Mouse (Mus musculus) frontal cortex, postnatal 36 days (tissue): ENCODE results near the gene Tjp1.

Experiments
- DNase-seq, 2 experiments: peaks; one replicate each; pipeline ENCODE4 v3.0.0; 2022; ENCODE audit warnings: low spot score in 2 of 2

The Tjp1 gene

GRCm38 (mm10) chr7:65389539-65389938 lies 138.0 kb downstream of the Tjp1 start:
- DNase-seq = peak in 1 of 2 experiments; percentile 40

- DNase-seq = peak; percentile 41 to 59
Observed at GRCm38 (mm10) chr7:65388243-65389013, 139.2 kb downstream of the Tjp1 start.

DNA sequence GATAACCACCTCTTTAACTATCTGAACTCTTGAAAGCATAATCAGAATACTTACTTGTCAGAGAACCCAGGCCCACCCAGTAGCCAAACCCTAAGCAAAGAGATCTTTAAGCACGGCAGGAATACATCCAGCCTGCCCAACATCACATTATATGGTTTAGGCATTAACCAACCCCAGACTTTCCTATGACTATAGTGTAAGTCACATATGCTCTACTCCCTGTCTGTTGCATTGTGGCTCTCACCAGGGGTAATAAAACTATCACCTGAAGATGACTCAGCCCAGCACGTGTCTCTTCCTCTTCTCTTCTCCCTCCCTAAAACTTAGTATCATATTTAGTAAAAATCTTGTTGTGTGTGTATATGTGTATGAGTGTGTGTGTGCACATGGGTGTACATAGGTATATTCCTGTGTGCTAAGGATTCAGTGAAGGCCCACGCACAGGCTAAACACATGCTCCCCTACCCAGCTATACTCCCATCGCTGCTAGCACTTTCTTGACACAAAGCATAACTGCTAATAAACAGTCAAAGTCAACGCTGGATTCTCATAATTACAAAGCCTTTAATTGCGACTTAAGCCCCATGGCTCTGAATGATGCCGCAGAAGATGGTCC lies 139.9 kb downstream of the Tjp1 start:
- no peak for DNase-seq

- DNase-seq = no peak
Observed at GRCm38 (mm10) chr7:65384775-65385174, 142.8 kb downstream of the Tjp1 start.

DNA sequence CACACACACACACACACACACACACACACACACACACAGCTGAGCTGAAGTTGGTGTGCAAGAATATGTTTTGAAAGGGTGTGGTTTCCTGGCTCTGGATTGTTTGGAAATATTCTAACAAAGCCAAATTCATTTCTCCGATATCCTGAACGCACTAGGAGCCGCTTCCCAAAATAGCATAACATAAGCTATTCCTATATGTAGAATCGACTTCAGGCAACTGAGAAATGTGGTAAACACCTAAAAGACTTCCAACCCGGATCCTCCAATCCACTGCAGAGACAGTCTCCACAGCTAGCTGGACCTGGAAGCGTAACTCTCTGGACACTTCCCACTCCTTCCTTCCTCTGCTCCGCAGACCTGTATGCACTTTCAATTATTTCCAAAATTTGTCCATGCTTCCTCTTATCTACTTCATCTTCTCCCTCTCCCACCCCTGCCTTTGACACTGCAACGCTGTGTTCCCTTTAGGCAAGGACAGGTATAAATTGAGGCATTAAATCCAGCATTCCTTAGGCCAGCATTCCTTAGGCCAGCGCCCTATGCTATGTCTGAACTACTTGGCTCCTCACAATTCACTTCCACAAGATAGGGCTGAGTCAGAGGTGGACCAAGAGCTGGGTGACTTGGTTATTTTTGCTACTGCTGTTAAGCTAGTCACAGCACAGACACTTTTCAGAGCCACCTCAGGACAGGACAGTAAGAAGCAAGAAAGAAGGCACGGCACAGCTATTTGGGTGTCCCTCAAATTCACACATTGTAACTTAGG lies 144.9 kb downstream of the Tjp1 start:
- no peak for DNase-seq

DNA sequence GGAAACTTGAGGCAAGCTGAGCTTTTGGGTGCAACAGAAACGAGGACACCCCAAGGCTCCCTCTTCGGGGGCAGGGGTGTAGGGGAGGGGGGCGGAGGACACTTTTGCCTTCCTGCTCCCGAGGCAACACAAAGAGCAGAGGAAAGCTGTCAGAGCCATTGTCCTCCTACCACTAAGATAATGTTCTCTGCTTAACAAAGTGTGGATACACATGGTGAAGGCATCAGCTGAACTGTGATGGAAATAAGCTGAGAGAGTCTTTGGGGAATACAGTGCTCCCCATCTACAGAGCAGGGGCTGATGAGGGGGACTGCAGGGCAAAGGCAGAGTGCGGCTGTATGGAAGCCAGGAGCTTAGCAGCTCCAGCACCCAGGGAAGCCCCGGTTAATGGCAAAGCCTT lies 145.7 kb downstream of the Tjp1 start:
- no peak for DNase-seq

GRCm38 (mm10) chr7:65380716-65381115 lies 146.9 kb downstream of the Tjp1 start:
- DNase-seq = no peak

DNA sequence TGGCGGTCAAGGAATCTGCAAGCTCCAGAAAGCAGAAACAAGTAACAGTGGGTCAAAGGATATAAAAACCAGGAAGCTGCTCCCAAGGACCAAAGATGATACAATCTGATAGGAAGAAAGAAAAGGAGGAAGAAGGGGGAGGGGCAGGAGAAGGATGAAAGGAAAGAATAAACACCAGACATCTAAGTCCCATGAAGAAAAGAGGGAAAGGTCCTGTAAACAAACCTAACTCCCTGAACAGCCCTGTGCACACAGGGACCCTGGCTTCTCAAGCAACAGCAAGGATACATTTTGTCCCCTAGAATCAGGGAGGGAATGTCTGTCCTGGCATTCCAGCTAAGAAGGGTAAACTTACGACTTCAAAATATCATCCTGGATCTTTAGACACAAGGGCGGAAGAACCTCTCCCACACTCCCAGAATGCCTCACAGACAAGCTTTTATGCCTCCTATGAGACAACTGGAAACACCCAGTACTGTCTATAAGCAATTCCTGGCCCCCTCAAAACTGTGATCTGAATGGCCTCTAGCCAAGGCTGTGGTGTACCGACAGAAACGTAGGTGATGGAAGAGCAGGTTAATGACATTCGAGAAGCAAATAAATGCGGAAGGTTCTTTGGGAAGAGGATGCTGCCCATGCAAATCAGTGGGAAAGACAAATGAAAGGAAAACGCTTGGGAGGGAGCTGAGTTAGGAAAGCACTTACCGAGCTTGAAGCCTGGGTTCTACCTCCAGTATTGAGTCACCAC lies 148.6 kb downstream of the Tjp1 start:
- DNase-seq = no peak

GRCm38 (mm10) chr7:65377521-65377920 lies 150.1 kb downstream of the Tjp1 start:
- no peak for DNase-seq

DNA sequence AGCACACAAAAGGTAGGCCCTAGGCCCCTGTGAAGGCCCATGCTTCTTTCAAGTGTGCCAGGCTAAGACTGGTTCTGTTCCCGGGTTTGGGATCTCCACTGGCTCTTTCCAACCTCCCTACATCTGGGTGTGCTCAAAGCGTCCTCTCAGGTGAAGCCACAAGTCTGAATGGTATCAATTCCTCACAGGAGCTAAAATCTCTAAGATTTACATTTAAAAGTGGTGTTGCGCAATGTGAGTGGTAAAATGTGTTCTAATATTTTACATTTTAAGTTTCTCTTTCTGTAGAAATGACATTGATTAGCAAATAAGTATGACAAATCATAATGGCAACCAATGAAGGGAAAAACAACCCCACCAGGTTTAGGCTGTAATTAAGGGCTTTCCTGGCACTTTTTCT lies 152.0 kb downstream of the Tjp1 start:
- DNase-seq = no peak

GRCm38 (mm10) chr7:65375176-65375575 lies 152.4 kb downstream of the Tjp1 start:
- no peak for DNase-seq

DNA sequence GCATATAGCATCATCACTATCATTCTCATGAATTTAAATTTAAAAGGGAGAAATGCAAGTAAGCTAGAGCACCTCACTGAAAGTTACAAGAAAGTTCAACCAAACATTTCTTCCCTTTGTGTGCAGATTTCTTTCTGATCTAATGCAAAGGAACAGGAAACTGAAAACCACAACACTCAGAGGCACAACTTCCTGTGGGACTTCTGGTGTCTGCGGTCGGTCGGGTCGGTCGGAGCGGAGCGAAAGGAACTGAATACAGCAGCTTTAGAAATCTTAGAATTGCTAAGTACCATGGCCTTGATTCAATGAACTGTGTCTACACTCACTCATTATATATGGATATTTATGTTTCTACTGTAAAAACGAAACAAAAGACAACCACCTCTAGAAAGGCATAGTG lies 154.2 kb downstream of the Tjp1 start:
- DNase-seq = no peak

- DNase-seq = no peak
Observed at GRCm38 (mm10) chr7:65371765-65372164, 155.8 kb downstream of the Tjp1 start.

DNA sequence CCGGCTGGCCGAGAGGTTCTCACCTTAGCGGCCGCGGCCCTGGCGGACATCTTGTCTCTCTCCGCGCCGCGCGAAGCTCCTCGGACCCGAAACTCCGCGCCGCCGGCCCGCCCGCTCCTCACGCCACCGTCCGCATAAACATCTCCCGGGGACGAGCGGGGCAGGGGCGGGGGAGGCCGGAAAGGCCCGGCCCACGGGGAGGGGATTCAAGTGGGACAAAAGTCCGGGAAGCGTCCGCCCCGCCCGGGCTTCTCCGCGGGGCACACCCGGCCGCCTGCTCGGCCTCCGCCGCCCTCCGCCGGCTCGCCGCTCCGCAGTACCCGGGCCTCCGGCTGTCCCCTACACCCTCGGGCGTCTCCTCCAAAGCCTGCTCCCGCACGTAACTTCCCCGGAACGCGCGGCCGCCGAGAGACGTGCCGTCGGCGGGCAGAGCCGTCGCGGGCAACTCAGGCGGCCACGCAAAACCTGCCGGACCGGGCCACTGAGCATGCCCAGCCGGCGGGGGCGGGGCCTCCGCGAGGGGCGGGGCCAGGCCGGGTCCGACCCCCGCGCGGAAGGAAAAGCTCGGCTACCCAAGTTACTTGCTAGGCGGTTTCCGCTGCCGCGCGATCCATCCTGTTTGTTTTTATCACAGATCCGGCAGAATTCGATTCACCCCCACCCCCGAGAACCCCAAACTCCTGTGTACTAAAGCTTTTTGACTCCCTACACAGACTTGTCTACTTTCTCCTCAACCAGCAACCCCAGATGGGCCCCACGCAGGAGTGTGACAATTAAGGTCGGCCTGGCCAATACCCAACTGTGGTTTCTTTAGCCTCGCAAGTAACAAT lies 156.6 kb downstream of the Tjp1 start:
- peak; percentile 89 to 90 for DNase-seq

DNA sequence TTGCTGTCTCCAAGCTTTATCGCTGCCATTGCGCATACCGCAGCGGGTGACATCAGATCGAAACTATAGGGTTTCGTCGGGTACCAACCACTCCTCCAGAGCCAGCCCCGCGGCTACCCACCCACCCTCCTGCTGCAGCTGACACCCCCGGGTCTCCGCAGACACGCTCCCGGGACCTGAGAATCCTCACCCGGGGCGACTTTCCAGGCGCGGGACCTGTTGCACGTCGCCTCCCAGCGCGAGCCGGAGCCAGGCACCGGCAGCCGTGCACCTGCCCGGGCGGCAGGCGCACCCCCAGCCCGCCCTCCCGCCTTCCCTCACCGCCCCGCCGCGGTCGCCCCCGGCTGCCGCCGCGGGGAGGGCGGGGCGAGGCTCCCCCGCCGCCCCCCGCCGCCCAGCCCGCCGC lies 157.2 kb downstream of the Tjp1 start:
- DNase-seq = no peak

DNA sequence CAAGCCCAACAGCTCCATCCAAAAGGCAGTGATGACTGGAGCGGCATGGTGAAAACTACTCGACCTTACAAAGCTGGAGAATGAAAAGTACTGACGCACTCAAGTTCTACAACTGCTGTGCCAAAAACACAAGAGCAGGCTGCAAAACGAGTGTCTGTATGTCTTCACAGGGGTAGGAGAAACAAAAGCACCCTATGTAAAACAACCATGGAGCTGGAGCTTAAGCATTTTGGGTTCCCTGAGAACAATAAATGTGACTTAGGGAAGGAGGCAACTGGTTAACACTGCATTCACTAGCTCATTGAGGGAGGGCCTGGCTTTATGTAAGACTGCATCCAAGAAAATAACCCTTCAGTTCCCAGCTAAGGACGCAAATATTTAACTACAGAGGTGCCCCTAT lies 158.5 kb downstream of the Tjp1 start:
- DNase-seq = no peak

DNA sequence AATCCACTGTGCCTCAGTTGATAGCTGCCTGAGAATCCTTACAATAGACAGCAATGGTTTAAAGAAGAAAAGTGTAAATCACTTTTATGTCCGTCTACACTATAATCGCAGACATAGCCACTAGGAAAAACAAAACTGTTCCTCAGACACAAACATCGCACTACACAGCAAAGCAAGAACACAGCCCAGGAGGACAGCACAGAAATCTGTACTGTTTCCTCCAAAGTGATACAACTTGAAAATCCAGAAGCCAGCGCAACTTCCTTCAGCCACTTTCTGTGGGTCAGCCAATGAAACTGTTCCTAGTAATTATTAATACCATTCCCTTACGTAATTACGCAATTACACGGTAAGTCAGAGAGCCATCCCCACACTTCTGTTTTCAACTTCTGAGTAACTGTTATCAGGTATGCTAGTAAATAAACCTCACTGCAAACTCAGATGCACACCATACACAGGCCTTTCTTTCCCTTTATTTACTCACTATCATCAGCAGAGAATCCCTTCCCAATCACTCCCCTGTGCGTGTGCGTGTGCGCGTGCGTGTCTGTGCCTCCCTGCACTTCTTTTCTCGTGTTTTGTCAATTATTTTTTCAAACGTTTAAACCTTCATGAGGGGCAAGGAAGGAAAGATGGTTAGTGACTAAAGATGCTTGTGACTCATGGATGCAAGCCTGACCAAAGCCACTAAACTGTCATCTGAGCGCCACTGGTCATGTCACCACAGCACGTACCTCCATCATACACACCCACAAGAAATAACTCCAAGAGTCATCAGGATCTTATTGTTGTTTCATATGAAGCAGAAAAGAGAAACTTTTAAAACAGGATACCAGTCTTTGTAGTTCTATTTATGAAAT lies 160.0 kb downstream of the Tjp1 start:
- no peak for DNase-seq

DNA sequence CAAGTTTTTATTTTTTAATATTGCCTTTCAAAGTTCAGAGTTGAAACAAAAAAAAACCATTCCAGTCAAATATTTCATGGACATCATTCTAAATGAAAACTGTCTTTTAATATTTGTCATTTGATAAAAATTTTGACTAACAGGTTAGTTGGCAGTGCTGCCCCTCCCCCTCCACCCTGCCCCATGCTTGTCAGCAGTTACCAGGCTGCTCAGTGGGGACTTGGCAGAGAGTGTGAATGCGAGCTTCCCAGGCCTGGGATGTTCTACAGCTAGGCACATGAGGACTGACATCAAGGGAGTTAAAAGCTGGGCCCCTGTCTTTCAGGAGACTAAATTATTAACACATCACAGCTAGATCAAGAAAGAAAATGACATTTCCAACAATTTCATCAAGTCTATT lies 161.4 kb downstream of the Tjp1 start:
- no peak for DNase-seq

DNA sequence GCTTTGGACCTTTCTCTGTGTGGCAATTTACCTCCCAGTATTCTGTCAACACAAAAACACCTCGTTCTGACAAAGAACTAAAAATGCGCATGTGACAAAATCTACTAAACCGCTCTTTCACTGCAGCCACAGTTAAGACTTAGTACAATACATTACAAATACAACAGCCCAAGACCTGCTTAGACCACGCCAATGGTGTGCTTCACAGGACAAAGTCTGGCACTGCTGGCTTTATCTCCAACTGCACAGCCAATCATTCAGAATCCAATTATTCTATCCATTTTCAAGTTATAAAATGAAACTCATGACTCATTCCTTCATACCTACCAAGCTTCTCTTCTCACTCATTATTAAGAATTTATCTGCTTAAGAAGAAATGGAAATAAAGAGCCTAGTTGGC lies 162.0 kb downstream of the Tjp1 start:
- no peak for DNase-seq

DNA sequence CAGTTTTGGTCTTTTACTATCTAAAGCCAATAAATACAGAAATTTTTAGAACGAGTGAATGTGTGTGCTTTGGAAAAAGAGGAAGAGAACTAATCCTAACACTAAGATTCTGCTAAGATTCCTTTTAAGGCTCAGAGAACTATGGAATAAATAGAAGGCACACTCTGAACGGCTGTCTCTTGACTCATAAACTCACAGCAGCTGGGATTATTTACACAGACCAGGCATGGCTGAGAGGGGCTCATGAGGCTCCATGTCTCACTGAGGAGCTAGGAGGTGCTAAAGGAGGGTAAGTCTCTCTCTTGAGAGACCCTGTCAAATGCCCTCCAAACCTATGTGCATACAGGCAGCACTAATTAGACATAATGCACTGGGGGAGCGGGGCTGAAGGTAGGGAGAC lies 167.3 kb downstream of the Tjp1 start:
- peak in 1 of 2 experiments; percentile 32 for DNase-seq
